Mouse (Mus musculus) neural tube, embryonic 13.5 days (tissue): ENCODE data around the gene Rab37. TPM values are rescaled to one million over a fixed set of nuclear protein-coding genes. Genes with fewer than 3 reads are reported as not detected.

ENCODE experiments used
- ATAC-seq: fragments of 200-750 bp; cut with Nextera tagmentation; 2 replicates; pipeline ENCODE4 v1.8.0; 2017; ENCODE audit warnings: low read depth, mild to moderate bottlenecking, moderate TSS enrichment, moderate library complexity
- H3K27ac ChIP-seq: fragments of 300-500 bp; sonication (generic); replicated peaks from 2 replicates; pipeline ENCODE4 v1.5.1; 2015; ENCODE audit warnings: moderate library complexity, mild to moderate bottlenecking, inconsistent platforms
- H3K27me3 ChIP-seq: fragments of 300-500 bp; sonication (generic); 2 replicates; pipeline ENCODE4 v1.6.1; 2015; ENCODE audit warnings: mild to moderate bottlenecking, inconsistent platforms
- H3K36me3 ChIP-seq: fragments of 300-500 bp; sonication (generic); 2 replicates; pipeline ENCODE4 v1.6.1; 2015; ENCODE audit warnings: mild to moderate bottlenecking, inconsistent platforms
- H3K4me1 ChIP-seq: fragments of 300-500 bp; sonication (generic); replicated peaks from 2 replicates; pipeline ENCODE4 v1.6.1; 2015; ENCODE audit warnings: inconsistent platforms
- H3K4me2 ChIP-seq: fragments of 300-500 bp; sonication (generic); 2 replicates; pipeline ENCODE4 v1.6.1; 2015; ENCODE audit warnings: inconsistent platforms, mild to moderate bottlenecking, moderate library complexity
- H3K4me3 ChIP-seq: fragments of 300-500 bp; sonication (generic); 2 replicates; pipeline ENCODE4 v1.5.1; 2015; ENCODE audit warnings: mild to moderate bottlenecking, inconsistent platforms
- H3K9ac ChIP-seq: fragments of 300-500 bp; sonication (generic); 2 replicates; pipeline ENCODE4 v1.6.1; 2015; ENCODE audit warnings: moderate library complexity, mild to moderate bottlenecking, inconsistent platforms
- H3K9me3 ChIP-seq: fragments of 300-500 bp; sonication (generic); 2 replicates; pipeline ENCODE4 v1.6.1; 2016; ENCODE audit warnings: inconsistent platforms
- WGBS: fragments of 180-500 bp; shearing (Covaris S2); methylation state at CpG from one replicate; pipeline ENCODE4 v1.1.7; 2015; 5-methylcytosine and 5-hydroxymethylcytosine counted together
- polyA plus RNA-seq: library from polyadenylated mRNA; unstranded; fragments of >200 nt; fragmentation: Nextera tagmentation; extraction: Ambion mirVana; gene quantifications from 2 replicates; pipeline ENCODE4 v1.2.1, GENCODE M21; 2015

Rab37 gene
- polyA plus RNA-seq, 1 experiment from 2014 or later, result 1.1 TPM

GRCm38 (mm10) chr11:115163568-115164150, 72.4 kb downstream of the Rab37 start:
- Histone ChIP-seq H3K4me2 (peak overlapping the region; percentile 77), H3K36me3 (no peaks in the 10 kb centered on the region), H3K9ac (peak overlapping the region; percentile 72), H3K27ac (0 out of 2 replicates have a peak overlapping the region, but pooled peaks have one; percentile 42), H3K4me3 (peak overlapping the region; percentile 63), H3K27me3 (peaks cover 53% of the 10 kb centered on the region), H3K4me1 (peaks cover 43% of the 10 kb centered on the region), H3K9me3 (no peaks in the 10 kb centered on the region)
- under 1% methylated on average over 47 of the region's 47 CpGs for WGBS
- peak; percentile 57 for ATAC-seq

- under 1% methylated on average over 13 of the region's 14 CpGs for WGBS
- ATAC-seq, result no peak
- no peaks in the 10 kb centered on the region for H3K9me3 ChIP-seq
- peak overlapping the region; percentile 63 for H3K4me3 ChIP-seq
- H3K27me3 ChIP-seq, result peaks cover 53% of the 10 kb centered on the region
- H3K27ac ChIP-seq, result no peak overlapping the region
- H3K36me3 ChIP-seq, result no peaks in the 10 kb centered on the region
- peak overlapping the region; percentile 77 for H3K4me2 ChIP-seq
- H3K9ac ChIP-seq, result peak overlapping the region; percentile 72
- peaks cover 43% of the 10 kb centered on the region for H3K4me1 ChIP-seq
Observed at GRCm38 (mm10) chr11:115164341-115164975, 73.2 kb downstream of the Rab37 start.

- peak overlapping the region; percentile 77 for H3K4me2 ChIP-seq
- H3K4me1 ChIP-seq, result peaks cover 43% of the 10 kb centered on the region
- H3K9ac ChIP-seq, result peak overlapping the region; percentile 72
- H3K4me3 ChIP-seq, result peak overlapping the region; percentile 63
- H3K27ac ChIP-seq, result no peak overlapping the region
- H3K9me3 ChIP-seq, result no peaks in the 10 kb centered on the region
- no peak for ATAC-seq
- H3K27me3 ChIP-seq, result peaks cover 53% of the 10 kb centered on the region
- no peaks in the 10 kb centered on the region for H3K36me3 ChIP-seq
- WGBS, result 0% methylated on average over 9 of the region's 9 CpGs
Observed at GRCm38 (mm10) chr11:115164976-115165374, 73.7 kb downstream of the Rab37 start.

GRCm38 (mm10) chr11:115166776-115167175, 75.5 kb downstream of the Rab37 start:
- WGBS, result 87% methylated on average over 3 of the region's 3 CpGs
- Histone ChIP-seq H3K9ac (no peak overlapping the region), H3K27me3 (peaks cover 44% of the 10 kb centered on the region), H3K4me1 (peaks cover 57% of the 10 kb centered on the region), H3K4me3 (no peak overlapping the region), H3K9me3 (no peaks in the 10 kb centered on the region), H3K4me2 (no peak overlapping the region), H3K36me3 (no peaks in the 10 kb centered on the region), H3K27ac (no peak overlapping the region)
- no peak for ATAC-seq

GRCm38 (mm10) chr11:115167631-115168249, 76.5 kb downstream of the Rab37 start:
- Histone ChIP-seq H3K36me3 (no peaks in the 10 kb centered on the region), H3K27me3 (peaks cover 34% of the 10 kb centered on the region), H3K4me1 (peaks cover 60% of the 10 kb centered on the region), H3K4me2 (no peak overlapping the region), H3K4me3 (no peak overlapping the region), H3K9ac (no peak overlapping the region), H3K27ac (no peak overlapping the region), H3K9me3 (no peaks in the 10 kb centered on the region)
- 89% methylated on average over 8 of the region's 8 CpGs for WGBS
- no peak for ATAC-seq

DNA sequence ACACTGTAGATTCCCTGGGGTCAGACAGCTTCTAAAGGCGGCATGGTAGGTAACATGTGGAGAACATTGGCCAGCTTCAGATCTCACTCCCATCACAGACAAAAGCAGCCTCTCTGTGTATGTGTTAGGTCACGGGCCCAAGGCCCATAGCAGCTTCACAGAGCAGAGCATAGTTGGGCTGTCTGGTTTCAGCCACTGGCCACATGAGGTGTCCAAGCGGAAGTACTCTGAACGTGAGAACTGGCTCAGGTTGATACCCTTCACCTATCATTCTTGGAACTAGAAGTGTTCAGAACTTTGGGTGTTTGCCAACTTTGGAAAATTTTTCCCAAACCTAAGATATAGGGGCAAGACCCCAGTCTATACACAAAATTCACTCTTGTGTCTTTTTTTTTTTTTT, 78.2 kb downstream of the Rab37 start:
- WGBS, result 91% methylated on average over 4 of the region's 4 CpGs
- Histone ChIP-seq H3K27me3 (peaks cover 28% of the 10 kb centered on the region), H3K27ac (no peak overlapping the region), H3K4me3 (no peak overlapping the region), H3K4me1 (peaks cover 60% of the 10 kb centered on the region), H3K36me3 (no peaks in the 10 kb centered on the region), H3K4me2 (no peak overlapping the region), H3K9ac (no peak overlapping the region), H3K9me3 (no peaks in the 10 kb centered on the region)
- ATAC-seq, result no peak

DNA sequence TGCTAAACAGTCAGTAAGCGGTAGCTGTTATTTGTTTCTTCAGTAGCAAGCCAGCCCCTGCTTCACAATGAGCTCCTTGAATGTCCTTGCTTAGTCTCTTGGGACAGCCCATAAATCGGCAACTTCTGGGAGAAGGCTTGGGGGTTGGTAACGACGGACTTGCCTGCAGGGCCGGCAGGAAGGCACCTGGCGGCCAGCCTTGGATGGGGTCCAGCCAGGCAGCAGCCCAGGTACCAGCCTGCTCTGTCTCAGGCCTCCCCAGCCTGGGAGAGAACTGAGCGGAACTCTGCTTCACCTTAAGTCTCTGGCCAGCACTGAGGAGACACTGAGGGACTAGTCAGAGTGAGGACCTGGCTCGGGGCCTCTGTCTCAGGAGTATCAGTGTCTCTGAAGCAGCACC, 79.9 kb downstream of the Rab37 start:
- Histone ChIP-seq H3K27ac (no peak overlapping the region), H3K27me3 (peaks cover 11% of the 10 kb centered on the region), H3K4me3 (no peak overlapping the region), H3K9ac (0 out of 2 replicates have a peak overlapping the region, but pooled peaks have one; percentile 22), H3K36me3 (no peaks in the 10 kb centered on the region), H3K4me2 (0 out of 2 replicates have a peak overlapping the region, but pooled peaks have one; percentile 2), H3K4me1 (peaks cover 60% of the 10 kb centered on the region), H3K9me3 (no peaks in the 10 kb centered on the region)
- WGBS, result 29% methylated on average over 8 of the region's 8 CpGs
- no peak for ATAC-seq

GRCm38 (mm10) chr11:115172825-115173287, 81.6 kb downstream of the Rab37 start:
- H3K9ac ChIP-seq, result no peak overlapping the region
- H3K9me3 ChIP-seq, result no peaks in the 10 kb centered on the region
- 0 out of 2 replicates have a peak overlapping the region, but pooled peaks have one; percentile 4 for H3K4me2 ChIP-seq
- no peak overlapping the region for H3K4me3 ChIP-seq
- peaks cover 75% of the 10 kb centered on the region for H3K4me1 ChIP-seq
- WGBS, result 35% methylated on average over 4 of the region's 4 CpGs
- no peak overlapping the region for H3K27ac ChIP-seq
- H3K36me3 ChIP-seq, result no peaks in the 10 kb centered on the region
- peaks cover 11% of the 10 kb centered on the region for H3K27me3 ChIP-seq
- ATAC-seq, result 0 out of 2 replicates have a peak, but pooled peaks have one; percentile 7

DNA sequence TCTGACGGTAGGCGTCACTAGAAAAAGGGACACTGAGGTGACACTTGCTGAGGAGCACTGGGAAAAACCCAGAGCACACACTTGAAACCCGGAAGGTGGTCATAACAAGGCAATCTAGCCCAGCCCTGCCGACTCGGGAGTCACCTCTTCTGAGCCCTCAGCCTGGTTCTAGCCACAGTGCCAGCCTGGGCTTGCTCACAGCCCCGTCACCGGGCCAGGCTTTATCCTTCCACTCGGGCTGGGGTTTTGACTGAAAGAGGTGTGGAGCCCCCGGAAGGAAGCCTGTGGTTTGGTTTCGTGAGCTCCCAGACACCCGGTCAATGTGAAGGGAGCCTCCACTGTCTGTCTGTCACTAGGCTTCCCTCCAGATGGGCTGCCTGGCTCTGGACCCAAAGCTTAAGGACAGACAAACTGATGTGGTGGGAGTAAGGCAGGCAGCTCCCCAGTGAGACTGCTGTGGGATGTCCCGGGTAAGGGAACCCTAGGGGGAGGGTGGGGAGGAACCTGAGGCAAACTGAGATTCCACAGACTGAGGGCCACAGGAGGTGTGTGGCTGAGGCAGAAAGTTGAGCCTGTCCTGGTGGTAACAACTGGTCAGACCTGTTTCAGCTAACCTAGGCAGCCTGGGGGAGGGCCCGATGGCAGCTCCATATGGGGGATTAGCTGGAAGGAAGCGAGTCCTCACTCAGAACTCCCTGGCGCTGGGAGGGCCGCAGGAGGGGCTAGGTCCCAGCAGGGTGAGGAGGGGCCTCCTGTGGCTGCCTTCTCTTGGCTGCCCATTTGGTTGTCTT, 82.5 kb downstream of the Rab37 start:
- H3K27ac ChIP-seq, result no peak overlapping the region
- H3K9me3 ChIP-seq, result no peaks in the 10 kb centered on the region
- H3K4me1 ChIP-seq, result peaks cover 84% of the 10 kb centered on the region
- no peaks in the 10 kb centered on the region for H3K36me3 ChIP-seq
- peaks cover 11% of the 10 kb centered on the region for H3K27me3 ChIP-seq
- H3K9ac ChIP-seq, result no peak overlapping the region
- no peak overlapping the region for H3K4me3 ChIP-seq
- peak overlapping the region; percentile 11; the same call in 1 of the 2 replicates for H3K4me2 ChIP-seq
- 17% methylated on average over 16 of the region's 16 CpGs for WGBS
- ATAC-seq, result no peak

- Histone ChIP-seq H3K4me3 (no peak overlapping the region), H3K36me3 (peaks cover 6% of the 10 kb centered on the region; the same call in 1 of the 2 replicates), H3K27ac (peak overlapping the region; percentile 55), H3K9ac (0 out of 2 replicates have a peak overlapping the region, but pooled peaks have one; percentile 2), H3K4me1 (peaks cover 84% of the 10 kb centered on the region), H3K27me3 (peaks cover 11% of the 10 kb centered on the region), H3K4me2 (no peak overlapping the region), H3K9me3 (no peaks in the 10 kb centered on the region)
- WGBS, result 75% methylated on average over 24 of the region's 24 CpGs
- ATAC-seq, result no peak
Observed at GRCm38 (mm10) chr11:115176399-115177190, 85.4 kb downstream of the Rab37 start.
